Mouse (Mus musculus) intestine, postnatal 0 days (tissue): ENCODE data around the gene Med13l. TPM values are rescaled to one million over a fixed set of nuclear protein-coding genes. Genes with fewer than 3 reads are reported as not detected.

Source experiments
- ATAC-seq: fragments of 200-750 bp; cut with Nextera tagmentation; 2 replicates; pipeline ENCODE4 v1.8.0; 2017; ENCODE audit warnings: mild to moderate bottlenecking, moderate TSS enrichment, moderate library complexity
- H3K27ac ChIP-seq: fragments of 300-500 bp; sonication (generic); 2 replicates; pipeline ENCODE4 v1.5.1; 2014; ENCODE audit warnings: mild to moderate bottlenecking, low read depth, low read length, moderate library complexity
- H3K27me3 ChIP-seq: fragments of 300-500 bp; sonication (generic); replicated peaks from 2 replicates; pipeline ENCODE4 v1.6.1; 2014; ENCODE audit warnings: low read length, mixed read lengths; ENCODE audit not compliant: control insufficient read depth, insufficient read depth
- H3K36me3 ChIP-seq: fragments of 300-500 bp; sonication (generic); 2 replicates; pipeline ENCODE4 v1.6.1; 2014; ENCODE audit warnings: mild to moderate bottlenecking, moderate library complexity; ENCODE audit not compliant: control insufficient read depth, insufficient read depth
- H3K4me1 ChIP-seq: fragments of 300-500 bp; sonication (generic); replicated peaks from 2 replicates; pipeline ENCODE4 v1.6.1; 2014; ENCODE audit warnings: antibody characterized with exemption, low read length, mixed read lengths; ENCODE audit not compliant: control insufficient read depth, insufficient read depth
- H3K4me2 ChIP-seq: fragments of 300-500 bp; sonication (generic); replicated peaks from 2 replicates; pipeline ENCODE4 v1.6.1; 2014; ENCODE audit warnings: low read depth, mild to moderate bottlenecking, moderate library complexity
- H3K4me3 ChIP-seq: fragments of 300-500 bp; sonication (generic); 2 replicates; pipeline ENCODE4 v1.5.1; 2014; ENCODE audit warnings: low read depth, low read length
- H3K9ac ChIP-seq: fragments of 300-500 bp; sonication (generic); 2 replicates; pipeline ENCODE4 v1.6.1; 2014; ENCODE audit warnings: mild to moderate bottlenecking, low read depth, low read length
- H3K9me3 ChIP-seq: fragments of 300-500 bp; sonication (generic); 2 replicates; pipeline ENCODE4 v1.6.1; 2016; ENCODE audit warnings: mixed run types; ENCODE audit not compliant: control insufficient read depth
- CTCF ChIP-seq: sonication (generic); IDR thresholded peaks from 2 replicates; pipeline ENCODE4 v1.5.1; 2016; ENCODE audit warnings: low read depth, mild to moderate bottlenecking, control low read depth, antibody characterized with exemption, moderate library complexity
- WGBS: fragments of 180-500 bp; shearing (Covaris S2); extraction: QIAGEN DNeasy Blood & Tissue Kit; methylation state at CpG from one replicate; pipeline ENCODE4 v1.1.7; 2014; 5-methylcytosine and 5-hydroxymethylcytosine counted together
- polyA plus RNA-seq: library from polyadenylated mRNA; unstranded; fragments of >200 nt; fragmentation: Nextera tagmentation; extraction: Ambion mirVana; gene quantifications from 2 replicates; pipeline ENCODE4 v1.2.1, GENCODE M21; 2015

Med13l gene
- polyA plus RNA-seq, 1 experiment from 2014 or later = 5.1 TPM

DNA sequence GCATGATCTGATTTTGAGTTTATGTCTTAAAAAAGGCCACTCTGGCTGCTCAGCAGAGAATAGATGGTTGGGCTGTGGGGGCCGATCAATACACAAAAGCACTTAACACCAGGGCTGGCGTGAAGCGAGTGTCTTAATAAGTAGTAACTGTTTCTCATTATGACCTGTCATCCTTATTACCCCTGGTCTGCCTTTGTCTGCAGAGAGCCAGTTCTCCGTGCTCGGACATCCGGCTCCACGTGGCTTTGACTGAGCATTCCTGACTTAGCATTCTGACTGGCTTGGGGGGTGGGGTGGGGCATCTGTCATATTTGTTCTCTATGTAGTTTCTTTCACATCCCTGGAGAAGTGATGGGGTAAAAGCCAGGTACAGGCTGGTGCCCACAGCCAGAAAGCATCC is 31.2 kb upstream of the Med13l start:
- ATAC-seq = no peak

DNA sequence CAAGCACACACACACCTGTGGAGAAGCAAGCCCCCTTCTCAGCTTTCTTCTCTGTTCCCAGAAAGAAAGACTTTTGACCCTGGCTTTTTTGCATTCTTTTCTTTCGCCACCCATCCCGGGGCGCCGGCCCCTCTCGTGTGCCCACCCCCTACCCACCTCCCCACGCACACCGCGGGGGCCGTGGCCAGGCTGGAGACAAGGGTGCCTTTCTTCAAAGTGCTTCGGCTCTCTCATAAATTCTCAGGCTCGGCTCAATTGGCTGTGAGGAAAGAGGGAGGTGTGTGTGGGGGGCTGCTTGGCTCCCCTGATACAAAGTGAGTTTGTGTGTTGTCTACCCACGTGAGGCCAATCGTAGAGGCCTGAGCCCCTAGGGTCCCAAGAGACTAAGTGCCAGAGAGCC is 28.4 kb upstream of the Med13l start:
- no peak overlapping the region for H3K4me3 ChIP-seq
- H3K36me3 ChIP-seq = no peaks in the 10 kb centered on the region
- WGBS = 34% methylated on average over 13 of the region's 13 CpGs
- no peak for ATAC-seq
- H3K4me1 ChIP-seq = no peaks in the 10 kb centered on the region
- no peak overlapping the region for H3K9ac ChIP-seq
- H3K27me3 ChIP-seq = no peaks in the 10 kb centered on the region
- no peaks in the 10 kb centered on the region for H3K9me3 ChIP-seq
- H3K27ac ChIP-seq = no peak overlapping the region
- TF ChIP-seq CTCF = no peak
- no peak overlapping the region for H3K4me2 ChIP-seq

More for the DNA sequence above, 31.2 kb upstream of the Med13l start:
- Histone ChIP-seq H3K4me1 (no peaks in the 10 kb centered on the region), H3K4me2 (no peak overlapping the region), H3K36me3 (no peaks in the 10 kb centered on the region), H3K4me3 (no peak overlapping the region), H3K27me3 (no peaks in the 10 kb centered on the region), H3K9me3 (no peaks in the 10 kb centered on the region), H3K27ac (no peak overlapping the region), H3K9ac (no peak overlapping the region)
- WGBS = 61% methylated on average over 7 of the region's 7 CpGs
- TF ChIP-seq CTCF = no peak

DNA sequence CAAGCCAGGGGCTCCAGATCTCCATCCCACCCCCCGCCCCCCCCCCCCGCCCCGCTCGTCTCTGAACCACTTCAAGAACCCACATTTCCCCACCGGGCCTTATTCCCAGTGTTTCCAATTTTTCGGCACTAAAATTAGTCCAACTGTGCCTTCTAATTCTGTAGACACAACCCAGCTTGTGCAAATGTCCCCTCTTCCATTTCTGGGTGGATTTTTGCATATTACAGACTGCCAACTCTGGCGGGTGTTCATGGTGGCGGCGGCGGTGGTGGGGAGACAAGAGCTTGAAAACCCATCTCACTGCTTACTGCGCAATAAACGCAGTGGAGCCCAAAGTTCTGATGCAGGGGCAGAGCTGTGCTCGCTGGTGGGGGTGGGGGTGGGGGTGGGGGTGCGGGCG is 27.8 kb upstream of the Med13l start:
- 63% methylated on average over 14 of the region's 15 CpGs for WGBS
- Histone ChIP-seq H3K9ac (no peak overlapping the region), H3K4me2 (no peak overlapping the region), H3K9me3 (no peaks in the 10 kb centered on the region), H3K4me3 (no peak overlapping the region), H3K27me3 (no peaks in the 10 kb centered on the region), H3K36me3 (no peaks in the 10 kb centered on the region), H3K4me1 (no peaks in the 10 kb centered on the region), H3K27ac (no peak overlapping the region)
- TF ChIP-seq CTCF = no peak
- no peak for ATAC-seq

DNA sequence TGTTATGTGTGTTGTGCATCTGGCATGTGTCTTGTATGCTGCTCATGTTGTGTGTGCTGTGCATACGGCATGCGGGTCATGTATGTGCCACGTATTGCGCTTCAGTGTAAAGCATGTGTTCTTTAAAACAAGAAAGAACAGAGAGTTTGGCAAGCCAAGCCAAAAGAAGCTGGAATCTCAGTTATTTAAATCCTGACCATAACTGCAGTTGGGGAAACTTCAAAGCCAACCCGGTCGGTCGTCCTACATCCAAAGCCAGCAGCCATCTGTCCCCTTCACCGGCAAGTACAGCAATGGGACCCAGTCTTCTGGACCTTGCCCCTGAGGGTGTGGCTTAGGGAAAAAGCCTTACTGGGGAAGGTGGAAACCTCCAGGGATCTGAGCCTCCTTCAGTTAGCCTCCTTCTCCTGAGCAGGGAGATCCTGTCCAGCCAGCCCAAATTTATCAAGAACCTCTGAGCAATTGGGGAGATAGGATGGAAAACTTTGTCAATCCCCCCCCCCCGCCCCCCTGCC is 26.0 kb upstream of the Med13l start:
- H3K27ac ChIP-seq = no peak overlapping the region

DNA sequence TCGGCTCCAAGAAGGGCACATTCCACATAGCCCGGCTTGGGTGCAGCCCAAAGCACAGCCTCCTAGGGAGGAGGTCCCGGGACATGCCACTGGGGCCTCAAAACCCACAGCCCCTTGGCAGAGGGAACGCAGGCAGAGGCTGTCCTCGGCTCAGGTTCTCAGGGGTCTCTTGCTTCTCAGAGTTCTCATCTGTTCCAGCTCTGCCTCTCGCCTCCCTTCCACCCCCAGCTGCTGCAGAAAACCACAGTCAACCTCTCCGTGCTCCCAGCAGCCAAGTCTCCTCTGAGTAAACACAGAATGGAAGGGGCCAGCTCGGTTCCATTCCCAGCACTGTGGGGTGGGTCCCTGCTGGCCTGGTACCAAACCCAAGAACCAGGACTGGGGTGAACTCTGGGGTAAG is 25.3 kb upstream of the Med13l start:
- no peak for ATAC-seq
- Histone ChIP-seq H3K36me3 (no peaks in the 10 kb centered on the region), H3K27ac (no peak overlapping the region), H3K27me3 (no peaks in the 10 kb centered on the region), H3K9me3 (no peaks in the 10 kb centered on the region), H3K9ac (no peak overlapping the region), H3K4me1 (no peaks in the 10 kb centered on the region), H3K4me3 (no peak overlapping the region), H3K4me2 (no peak overlapping the region)
- 37% methylated on average over 8 of the region's 8 CpGs for WGBS
- TF ChIP-seq CTCF = no peak

More for the DNA sequence above, 26.0 kb upstream of the Med13l start:
- Histone ChIP-seq H3K9me3 (no peaks in the 10 kb centered on the region), H3K4me1 (no peaks in the 10 kb centered on the region), H3K4me2 (no peak overlapping the region), H3K4me3 (no peak overlapping the region), H3K27me3 (no peaks in the 10 kb centered on the region), H3K36me3 (no peaks in the 10 kb centered on the region), H3K9ac (no peak overlapping the region)
- ATAC-seq = no peak
- TF ChIP-seq CTCF = no peak
- 49% methylated on average over 9 of the region's 9 CpGs for WGBS

DNA sequence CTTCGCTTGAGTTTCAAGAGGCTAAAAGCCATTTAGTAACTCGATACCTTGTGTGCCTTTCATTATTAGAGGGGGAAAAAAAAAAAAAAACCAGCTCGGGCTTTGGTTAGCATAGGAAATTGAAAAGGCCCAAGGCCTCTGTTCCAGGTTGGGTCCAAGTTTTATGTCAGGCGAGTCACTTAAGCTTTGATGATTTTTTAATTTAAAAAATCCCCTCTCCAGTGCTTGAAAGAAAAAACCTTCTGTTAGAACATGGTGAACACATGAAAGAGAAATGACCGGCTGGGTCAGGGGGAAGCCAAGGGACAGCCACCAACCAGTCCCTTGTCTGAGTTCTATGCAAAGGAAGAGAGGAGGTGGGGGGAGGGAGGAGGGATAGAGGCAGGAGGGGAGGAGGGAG is 22.0 kb upstream of the Med13l start:
- Histone ChIP-seq H3K4me3 (no peak overlapping the region), H3K9ac (no peak overlapping the region), H3K27ac (no peak overlapping the region), H3K36me3 (no peaks in the 10 kb centered on the region), H3K27me3 (no peaks in the 10 kb centered on the region), H3K4me1 (no peaks in the 10 kb centered on the region), H3K4me2 (no peak overlapping the region), H3K9me3 (no peaks in the 10 kb centered on the region)
- no peak for ATAC-seq
- 60% methylated on average over 5 of the region's 5 CpGs for WGBS
- TF ChIP-seq CTCF = no peak

DNA sequence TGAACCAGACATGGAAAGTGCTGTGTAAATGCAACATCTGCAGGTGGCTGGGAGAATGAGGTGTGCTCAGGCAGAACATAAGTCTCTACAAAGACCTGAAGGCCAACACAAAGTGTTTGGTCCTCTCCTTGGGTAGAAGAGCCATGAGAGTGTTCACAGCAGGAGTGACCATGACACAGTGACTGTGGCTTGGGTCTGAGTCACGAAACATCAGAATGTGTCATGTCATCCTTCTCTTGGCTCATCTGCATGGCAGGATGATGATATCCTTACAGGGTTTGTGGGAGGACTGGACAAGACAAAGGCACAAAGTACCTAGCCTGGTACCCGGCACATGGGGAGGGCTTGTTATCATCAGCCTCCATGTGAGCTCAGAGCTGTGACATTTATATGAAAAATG is 16.7 kb upstream of the Med13l start:
- 81% methylated on average over 2 of the region's 2 CpGs for WGBS
- ATAC-seq = no peak
- TF ChIP-seq CTCF = no peak
- H3K36me3 ChIP-seq = no peaks in the 10 kb centered on the region
- no peaks in the 10 kb centered on the region for H3K4me1 ChIP-seq
- H3K9ac ChIP-seq = no peak overlapping the region
- no peak overlapping the region for H3K4me3 ChIP-seq
- H3K27me3 ChIP-seq = no peaks in the 10 kb centered on the region
- no peak overlapping the region for H3K4me2 ChIP-seq
- no peaks in the 10 kb centered on the region for H3K9me3 ChIP-seq
- no peak overlapping the region for H3K27ac ChIP-seq
